Mouse (Mus musculus) heart, embryonic 12.5 days (tissue): ENCODE results near the gene Tdpoz4. TPM values are rescaled to one million over a fixed set of nuclear protein-coding genes. Genes with fewer than 3 reads are reported as not detected.
"Not testable (repeated sequence)": the region's sequence is repeated elsewhere in the genome, so short reads cannot be mapped to it uniquely, and the experiment has no call there.

ENCODE experiments used
- ATAC-seq: fragments of 200-750 bp; cut with Nextera tagmentation; 2 replicates; pipeline ENCODE4 v1.8.0; 2017; ENCODE audit warnings: moderate TSS enrichment, moderate library complexity; ENCODE audit not compliant: insufficient number of reproducible peaks, low FRiP score
- H3K27ac ChIP-seq: fragments of 300-500 bp; sonication (generic); 2 replicates; pipeline ENCODE4 v1.5.1; 2016; ENCODE audit warnings: mild to moderate bottlenecking, moderate library complexity; ENCODE audit not compliant: poor library complexity, severe bottlenecking
- H3K27me3 ChIP-seq: fragments of 300-500 bp; sonication (generic); replicated peaks from 2 replicates; pipeline ENCODE4 v1.6.1; 2016; ENCODE audit warnings: mild to moderate bottlenecking, moderate library complexity
- H3K36me3 ChIP-seq: fragments of 300-500 bp; sonication (generic); 2 replicates; pipeline ENCODE4 v1.6.1; 2016; ENCODE audit warnings: mild to moderate bottlenecking, moderate library complexity
- H3K4me1 ChIP-seq: fragments of 300-500 bp; sonication (generic); replicated peaks from 2 replicates; pipeline ENCODE4 v1.6.1; 2016; ENCODE audit warnings: mild to moderate bottlenecking
- H3K4me2 ChIP-seq: fragments of 300-500 bp; sonication (generic); 2 replicates; pipeline ENCODE4 v1.6.1; 2016; ENCODE audit warnings: mild to moderate bottlenecking, moderate library complexity
- H3K4me3 ChIP-seq: fragments of 300-500 bp; sonication (generic); 2 replicates; pipeline ENCODE4 v1.5.1; 2016; ENCODE audit warnings: mild to moderate bottlenecking
- H3K9ac ChIP-seq: fragments of 300-500 bp; sonication (generic); 2 replicates; pipeline ENCODE4 v1.6.1; 2016; ENCODE audit warnings: mild to moderate bottlenecking, moderate library complexity
- H3K9me3 ChIP-seq: fragments of 300-500 bp; sonication (generic); replicated peaks from 2 replicates; pipeline ENCODE4 v1.6.1; 2016; ENCODE audit warnings: mild to moderate bottlenecking, moderate library complexity
- WGBS: fragments of 180-500 bp; shearing (Covaris S2); methylation state at CpG from one replicate; pipeline ENCODE4 v1.1.7; 2016; 5-methylcytosine and 5-hydroxymethylcytosine counted together
- polyA plus RNA-seq: library from polyadenylated mRNA; unstranded; fragments of >200 nt; fragmentation: Nextera tagmentation; extraction: Ambion mirVana; gene quantifications from 2 replicates; pipeline ENCODE4 v1.2.1, GENCODE M21; 2016

Tdpoz4 gene
- polyA plus RNA-seq: not detected in 2 replicates

GRCm38 (mm10) chr3:93796098-93796497, at the start of gene Tdpoz4:
Gene Tdpoz4, plus strand, starts transcription at chr3:93796398.
- not testable (repeated sequence) for H3K4me3 ChIP-seq, ATAC-seq, H3K36me3 ChIP-seq, H3K9ac ChIP-seq, H3K27ac ChIP-seq, H3K4me2 ChIP-seq, H3K4me1 ChIP-seq, H3K9me3 ChIP-seq, H3K27me3 ChIP-seq

- H3K36me3 ChIP-seq, H3K27ac ChIP-seq, ATAC-seq, H3K4me1 ChIP-seq, H3K4me2 ChIP-seq, H3K9me3 ChIP-seq, H3K27me3 ChIP-seq, H3K4me3 ChIP-seq, H3K9ac ChIP-seq: not testable (repeated sequence)
- WGBS: 90% methylated on average over 18 of the region's 18 CpGs
Measured at GRCm38 (mm10) chr3:93754022-93754421, 42.2 kb upstream of the Tdpoz4 start.

GRCm38 (mm10) chr3:93772700-93773099, 23.5 kb upstream of the Tdpoz4 start, which contains the start of gene Gm5773:
Gene Gm5773, plus strand, starts transcription at chr3:93773000.
- H3K27ac ChIP-seq, H3K9ac ChIP-seq, H3K36me3 ChIP-seq, H3K4me2 ChIP-seq, H3K4me1 ChIP-seq, H3K27me3 ChIP-seq, H3K9me3 ChIP-seq, ATAC-seq, H3K4me3 ChIP-seq: not testable (repeated sequence)
- 73% methylated on average over 1 of the region's 1 CpGs for WGBS

DNA sequence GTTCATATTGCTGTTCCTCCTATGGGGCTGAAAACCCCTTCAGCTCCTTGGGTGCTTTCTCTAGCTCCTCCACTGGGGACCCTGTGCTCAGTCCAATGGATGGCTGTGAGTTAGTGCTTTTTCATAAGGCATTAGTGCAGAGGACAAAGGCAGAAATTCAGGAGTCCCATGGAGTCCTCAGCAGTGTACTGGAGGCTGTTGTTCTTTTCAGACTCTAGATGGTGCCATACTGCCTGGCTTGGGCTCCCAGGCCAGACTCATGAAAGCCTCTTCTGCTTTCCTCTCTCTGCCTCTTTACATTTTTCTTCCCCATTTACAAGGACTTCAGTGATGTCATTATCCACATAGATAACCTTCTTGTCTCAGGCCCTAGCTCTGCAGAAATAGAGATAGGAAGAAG, 17.1 kb downstream of the Tdpoz4 start:
- H3K9me3 ChIP-seq, H3K4me1 ChIP-seq, H3K27ac ChIP-seq, ATAC-seq, H3K36me3 ChIP-seq, H3K27me3 ChIP-seq, H3K4me3 ChIP-seq, H3K9ac ChIP-seq, H3K4me2 ChIP-seq: not testable (repeated sequence)

DNA sequence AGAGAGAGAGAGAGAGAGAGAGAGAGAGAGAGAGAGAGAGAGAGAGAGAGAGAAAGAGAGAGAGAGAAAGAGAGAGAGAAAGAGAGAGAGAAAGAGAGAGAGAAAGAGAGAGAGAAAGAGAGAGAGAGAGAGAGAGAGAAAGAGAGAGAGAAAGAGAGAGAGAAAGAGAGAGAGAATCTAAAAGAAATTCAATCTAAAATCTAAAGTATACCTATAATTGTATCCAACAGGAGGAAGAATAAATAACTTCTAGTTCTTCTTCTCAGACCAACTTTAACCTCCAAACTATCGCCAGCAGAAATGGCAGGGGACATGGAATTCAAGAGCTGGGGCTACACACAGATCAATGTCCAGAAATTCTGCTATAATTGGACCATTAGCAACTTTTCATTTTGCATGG, 29.5 kb downstream of the Tdpoz4 start, which contains the start of gene Tdpoz3:
Gene Tdpoz3, plus strand, starts transcription at position 301 of the 400 bp plus-strand sequence.
- H3K27me3 ChIP-seq, H3K36me3 ChIP-seq, H3K27ac ChIP-seq, H3K9ac ChIP-seq, ATAC-seq, H3K4me2 ChIP-seq, H3K9me3 ChIP-seq, H3K4me1 ChIP-seq, H3K4me3 ChIP-seq: not testable (repeated sequence)
- 64% methylated on average over 1 of the region's 1 CpGs for WGBS

Other genes starting within 250 kb of the Tdpoz4 start
- 186 and 199 TPM in 2 replicates for gene S100a10, start 241.3 kb upstream of the Tdpoz4 start, polyA plus RNA-seq
- gene Tdpoz2, start 143.7 kb upstream of the Tdpoz4 start, polyA plus RNA-seq: not detected in 2 replicates
- not detected in 2 replicates for gene Tdpoz1, start 120.1 kb upstream of the Tdpoz4 start, polyA plus RNA-seq
- not detected in 2 replicates for gene Gm37596, start 103.3 kb upstream of the Tdpoz4 start, polyA plus RNA-seq
- gene Gm5773, start 23.4 kb upstream of the Tdpoz4 start, polyA plus RNA-seq: not detected in 2 replicates
- not detected in 2 replicates for gene Tdpoz3, start 29.6 kb downstream of the Tdpoz4 start, polyA plus RNA-seq
- not detected in 2 replicates for gene Gm9117, start 147.1 kb downstream of the Tdpoz4 start, polyA plus RNA-seq
- gene Tdpoz5, start 164.9 kb downstream of the Tdpoz4 start, polyA plus RNA-seq: not detected in 2 replicates